Mouse (Mus musculus) MEL (cell line): ENCODE measurements around the gene Gnai2.

ENCODE experiments used
- EP300 ChIP-seq, 2 experiments: IDR thresholded peaks; 2 replicates each; pipeline ENCODE4 v1.6.1; 2011; ENCODE audit warnings: improper control_type of control experiment in 2 of 2, low read length in 2 of 2, low read depth in 1 of 2, mild to moderate bottlenecking in 1 of 2
- NELFE ChIP-seq: IDR thresholded peaks from 2 replicates; pipeline ENCODE4 v1.6.1; 2011; ENCODE audit warnings: low read depth, low read length, improper control_type of control experiment
- POLR2A ChIP-seq, 2 experiments: IDR thresholded peaks; 2 replicates each; pipeline ENCODE4 v1.6.1; 2011 to 2012; ENCODE audit warnings: low read length in 2 of 2, mild to moderate bottlenecking in 2 of 2, control low read depth in 1 of 2, improper control_type of control experiment in 1 of 2, low read depth in 1 of 2, moderate library complexity in 1 of 2; ENCODE audit not compliant: control insufficient read depth in 1 of 2, insufficient read depth in 1 of 2, poor library complexity in 1 of 2
- ZNF384 ChIP-seq: IDR thresholded peaks from 2 replicates; pipeline ENCODE4 v1.6.1; 2012; ENCODE audit warnings: low read depth, mild to moderate bottlenecking, inconsistent platforms, low read length, improper control_type of control experiment

DNA sequence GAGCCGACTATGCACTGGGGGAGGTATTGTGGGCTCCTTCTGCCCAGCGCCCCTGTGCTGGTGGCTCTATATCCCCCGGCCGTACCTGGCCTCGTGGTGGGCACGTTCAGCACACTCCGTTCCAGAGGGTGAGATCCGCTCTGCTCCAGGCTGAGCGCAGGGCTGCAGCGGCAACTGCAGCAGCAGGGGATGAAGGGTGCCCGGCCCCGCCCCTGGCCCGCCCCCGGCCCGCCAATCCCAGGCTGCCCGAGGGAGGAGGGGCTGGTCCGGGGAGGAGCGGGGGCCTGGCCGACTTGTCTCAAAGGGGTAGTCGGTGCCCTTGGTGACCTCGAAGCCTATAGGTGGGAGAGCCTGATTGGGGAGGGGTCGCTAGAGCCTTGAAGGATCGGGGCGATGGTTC lies 32.1 kb upstream of the Gnai2 start:
- TF ChIP-seq NELFE = no peak
- TF ChIP-seq POLR2A (IDR thresholded peaks at IDR 0.05; ENCODE audit: control insufficient read depth in 1 of 2, insufficient read depth in 1 of 2, low read depth in 1 of 2, low read length in 2 of 2, poor library complexity in 1 of 2) = no peak
- no peak for TF ChIP-seq EP300 (IDR thresholded peaks at IDR 0.05; ENCODE audit: low read depth in 1 of 2, low read length in 2 of 2)
- TF ChIP-seq ZNF384 = no peak
